Mouse (Mus musculus): Measurements from ENCODE around the gene Glis3. TPM values are rescaled to one million over a fixed set of nuclear protein-coding genes. Genes with fewer than 3 reads are reported as not detected.

Glis3 gene
- total and polyA plus RNA-seq, 3 experiments: not detected

DNA sequence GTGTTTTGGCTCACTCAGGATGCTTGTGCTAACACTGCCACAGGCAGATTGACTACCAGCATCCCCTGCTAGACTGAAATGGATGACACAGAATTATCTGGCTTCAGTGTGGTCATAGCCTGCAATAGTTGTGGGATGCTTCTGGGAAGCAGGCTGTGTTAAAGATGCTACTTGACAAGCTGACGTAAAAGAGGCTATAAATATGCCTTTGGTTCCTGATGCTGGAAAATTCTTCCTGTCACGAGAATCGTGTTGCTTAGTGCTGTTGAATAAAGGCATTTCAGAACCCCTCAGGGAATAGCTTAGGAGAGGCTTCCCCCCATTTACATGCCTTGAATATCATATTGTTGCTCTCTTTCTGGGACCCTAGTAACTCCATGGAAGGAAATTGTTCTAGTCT lies 271.1 kb downstream of the Glis3 start:
- H3K27me3 ChIP-seq (ENCODE audit: control insufficient read depth in 1 of 2, insufficient read depth in 2 of 2, low read length in 2 of 2): no peaks in the 10 kb centered on the region
- no peak overlapping the region for H3K9ac ChIP-seq (ENCODE audit: control insufficient read depth, low read depth, low read length, poor library complexity, severe bottlenecking)
- no peak overlapping the region for H3K27ac ChIP-seq (ENCODE audit: control insufficient read depth, low read depth, low read length)
- TF ChIP-seq MAFK (IDR thresholded peaks at IDR 0.05; ENCODE audit: borderline replicate concordance, low read depth, low read length) (no peak), E2F4 (IDR thresholded peaks at IDR 0.05; ENCODE audit: borderline replicate concordance, low read depth, low read length) (no peak)
- H3K4me1 ChIP-seq (ENCODE audit: control insufficient read depth in 1 of 2, insufficient read depth in 2 of 2, low read length in 2 of 2): no peaks in the 10 kb centered on the region
- no peaks in the 10 kb centered on the region for H3K79me2 ChIP-seq (ENCODE audit: control insufficient read depth, insufficient read depth, low read length, poor library complexity)
- H3K9me3 ChIP-seq (replicated peaks; ENCODE audit: insufficient read depth, low read length): no peaks in the 10 kb centered on the region
- H3K36me3 ChIP-seq (ENCODE audit: control insufficient read depth in 1 of 2, insufficient read depth in 2 of 2, low read length in 2 of 2): no peaks in the 10 kb centered on the region
- DNase-seq (ENCODE audit: low read depth, low spot score): no peak
- no peak overlapping the region for H3K4me3 ChIP-seq (ENCODE audit: control insufficient read depth in 1 of 2, insufficient read depth in 1 of 2, low read depth in 2 of 2, low read length in 2 of 2)

DNA sequence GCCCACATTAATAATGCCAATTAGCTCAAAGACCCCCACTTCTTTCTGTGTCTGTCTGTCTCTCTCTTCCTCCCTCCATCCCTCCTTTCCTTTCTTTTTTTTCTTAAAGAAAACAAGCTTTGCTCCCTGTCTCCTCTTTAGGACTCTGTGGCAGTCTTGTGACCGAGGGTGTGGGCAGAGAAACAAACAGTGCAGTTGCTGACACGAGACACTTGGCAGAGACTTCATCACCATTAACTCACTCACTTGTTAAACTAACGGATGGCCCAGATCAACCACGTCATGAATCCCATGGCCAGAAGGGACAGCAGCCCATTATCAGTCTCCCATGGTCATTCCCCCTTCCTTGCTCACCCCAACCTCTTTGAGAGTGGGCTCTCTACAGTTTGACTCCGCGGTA lies 276.9 kb downstream of the Glis3 start:
- no peak for TF ChIP-seq CHD1 (IDR thresholded peaks at IDR 0.05; ENCODE audit: low read depth, low read length)
- no peak for TF ChIP-seq CTCF (IDR thresholded peaks at IDR 0.05 in 2 of 3, conservative IDR thresholded peaks at IDR 0.05 in 1 of 3; ENCODE audit: control insufficient read depth in 1 of 3, insufficient read depth in 1 of 3, low read depth in 2 of 3, low read length in 3 of 3, poor library complexity in 1 of 3, severe bottlenecking in 1 of 3)
- no peak for TF ChIP-seq JUND (IDR thresholded peaks at IDR 0.05; ENCODE audit: low read depth, low read length)
- no peak for TF ChIP-seq USF1 (IDR thresholded peaks at IDR 0.05; ENCODE audit: low read depth, low read length)
- H3K9ac ChIP-seq (ENCODE audit: control insufficient read depth, low read depth, low read length, poor library complexity, severe bottlenecking): no peak overlapping the region
- H3K27ac ChIP-seq (ENCODE audit: control insufficient read depth, low read depth, low read length): no peak overlapping the region
- no peaks in the 10 kb centered on the region for H3K79me2 ChIP-seq (ENCODE audit: control insufficient read depth, insufficient read depth, low read length, poor library complexity)
- H3K36me3 ChIP-seq (ENCODE audit: control insufficient read depth in 1 of 2, insufficient read depth in 2 of 2, low read length in 2 of 2): no peaks in the 10 kb centered on the region
- no peak overlapping the region for H3K4me3 ChIP-seq (ENCODE audit: control insufficient read depth in 1 of 2, insufficient read depth in 1 of 2, low read depth in 2 of 2, low read length in 2 of 2)
- no peaks in the 10 kb centered on the region for H3K4me1 ChIP-seq (ENCODE audit: control insufficient read depth in 1 of 2, insufficient read depth in 2 of 2, low read length in 2 of 2)
- H3K27me3 ChIP-seq (ENCODE audit: control insufficient read depth in 1 of 2, insufficient read depth in 2 of 2, low read length in 2 of 2): no peaks in the 10 kb centered on the region
- DNase-seq (ENCODE audit: low read depth, low spot score): no peak
- no peaks in the 10 kb centered on the region for H3K9me3 ChIP-seq (replicated peaks; ENCODE audit: insufficient read depth, low read length)

DNA sequence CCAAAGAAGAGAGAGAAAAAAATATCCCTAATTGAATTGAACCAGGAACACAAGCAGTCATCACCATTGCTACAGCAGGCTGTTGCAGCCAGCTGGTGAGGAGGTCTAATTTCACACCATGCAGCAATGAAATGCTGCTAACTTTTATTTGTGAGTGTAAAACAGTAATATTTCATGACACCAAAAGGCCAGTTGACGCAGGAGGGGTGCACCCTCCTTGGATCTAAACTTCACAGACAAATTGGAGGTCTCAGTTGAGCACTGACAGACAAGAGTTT lies 284.4 kb downstream of the Glis3 start:
- H3K36me3 ChIP-seq (ENCODE audit: control insufficient read depth in 1 of 2, insufficient read depth in 2 of 2, low read length in 2 of 2): no peaks in the 10 kb centered on the region
- H3K27me3 ChIP-seq (ENCODE audit: control insufficient read depth in 1 of 2, insufficient read depth in 2 of 2, low read length in 2 of 2): no peaks in the 10 kb centered on the region
- no peak overlapping the region for H3K4me3 ChIP-seq (ENCODE audit: control insufficient read depth in 1 of 2, insufficient read depth in 1 of 2, low read depth in 2 of 2, low read length in 2 of 2)
- no peaks in the 10 kb centered on the region for H3K4me1 ChIP-seq (ENCODE audit: control insufficient read depth in 1 of 2, insufficient read depth in 2 of 2, low read length in 2 of 2)
- no peak overlapping the region for H3K9ac ChIP-seq (ENCODE audit: control insufficient read depth, low read depth, low read length, poor library complexity, severe bottlenecking)
- DNase-seq (ENCODE audit: low read depth, low spot score): no peak
- H3K79me2 ChIP-seq (ENCODE audit: control insufficient read depth, insufficient read depth, low read length, poor library complexity): no peaks in the 10 kb centered on the region
- no peak for TF ChIP-seq ELF1 (IDR thresholded peaks at IDR 0.05; ENCODE audit: low read depth, low read length)
- no peak for TF ChIP-seq ZKSCAN1 (IDR thresholded peaks at IDR 0.05; ENCODE audit: low read depth, low read length)
- TF ChIP-seq POLR2A (IDR thresholded peaks at IDR 0.05; ENCODE audit: control insufficient read depth in 1 of 2, insufficient read depth in 1 of 2, low read depth in 1 of 2, low read length in 2 of 2, poor library complexity in 1 of 2): no peak
- no peak for TF ChIP-seq NELFE (IDR thresholded peaks at IDR 0.05; ENCODE audit: low read depth, low read length)
- TF ChIP-seq MEF2A (IDR thresholded peaks at IDR 0.05; ENCODE audit: extremely low read depth, insufficient replicate concordance, low read depth, low read length, poor library complexity, severe bottlenecking): no peak
- TF ChIP-seq CHD2 (IDR thresholded peaks at IDR 0.05; ENCODE audit: low read length): no peak
- TF ChIP-seq ZC3H11A (IDR thresholded peaks at IDR 0.05; ENCODE audit: low read depth, low read length): no peak
- no peak for TF ChIP-seq KAT2A (conservative IDR thresholded peaks at IDR 0.05; ENCODE audit: low read depth, low read length)
- TF ChIP-seq MAX (IDR thresholded peaks at IDR 0.05; ENCODE audit: low read length): no peak
- no peak for TF ChIP-seq SMC3 (IDR thresholded peaks at IDR 0.05; ENCODE audit: low read depth, low read length)
- no peak for TF ChIP-seq POLR2AphosphoS5 (IDR thresholded peaks at IDR 0.05; ENCODE audit: borderline replicate concordance, low read depth, low read length)
- TF ChIP-seq GATA1 (IDR thresholded peaks at IDR 0.05; ENCODE audit: low read depth, low read length): no peak
- no peak for TF ChIP-seq USF1 (IDR thresholded peaks at IDR 0.05; ENCODE audit: low read depth, low read length)
- no peak for TF ChIP-seq CTCF (IDR thresholded peaks at IDR 0.05 in 2 of 3, conservative IDR thresholded peaks at IDR 0.05 in 1 of 3; ENCODE audit: control insufficient read depth in 1 of 3, insufficient read depth in 1 of 3, low read depth in 2 of 3, low read length in 3 of 3, poor library complexity in 1 of 3, severe bottlenecking in 1 of 3)
- no peak for TF ChIP-seq MXI1 (IDR thresholded peaks at IDR 0.05; ENCODE audit: low read depth, low read length)
- no peak for TF ChIP-seq MYC (IDR thresholded peaks at IDR 0.05; ENCODE audit: low read depth, low read length)
- no peak for TF ChIP-seq RAD21 (IDR thresholded peaks at IDR 0.05; ENCODE audit: low read depth, low read length)
- TF ChIP-seq EP300 (IDR thresholded peaks at IDR 0.05; ENCODE audit: low read depth in 1 of 2, low read length in 2 of 2): no peak
- TF ChIP-seq USF2 (IDR thresholded peaks at IDR 0.05; ENCODE audit: borderline replicate concordance in 1 of 2, insufficient read depth in 1 of 2, low read depth in 1 of 2, low read length in 2 of 2): no peak
- TF ChIP-seq MAFK (IDR thresholded peaks at IDR 0.05; ENCODE audit: borderline replicate concordance, low read depth, low read length): no peak
- no peaks in the 10 kb centered on the region for H3K9me3 ChIP-seq (replicated peaks; ENCODE audit: insufficient read depth, low read length)
- no peak overlapping the region for H3K27ac ChIP-seq (ENCODE audit: control insufficient read depth, low read depth, low read length)

Data from MEL (cell line).